Mouse (Mus musculus): Measurements from ENCODE around the gene Mgat4c.

GRCm38 (mm10) chr10:101856115-101856514, 174.8 kb downstream of the Mgat4c start:
- no peak for TF ChIP-seq CTCF (IDR thresholded peaks at IDR 0.05; ENCODE audit: control insufficient read depth, insufficient read depth, low read length)
- no peak for TF ChIP-seq POLR2A (IDR thresholded peaks at IDR 0.05; ENCODE audit: borderline replicate concordance, control insufficient read depth, low read depth, low read length)
